Mouse (Mus musculus) telencephalon, adult 2 months (tissue): ENCODE data around the gene Vps9d1.
"Not testable (repeated sequence)": the region's sequence is repeated elsewhere in the genome, so short reads cannot be mapped to it uniquely, and the experiment has no call there.

Experiments used
- DNase-seq: peaks from one replicate; pipeline ENCODE4 v3.0.0-alpha.2; 2011; ENCODE audit warnings: low read depth, low spot score

Gene Vps9d1

DNA sequence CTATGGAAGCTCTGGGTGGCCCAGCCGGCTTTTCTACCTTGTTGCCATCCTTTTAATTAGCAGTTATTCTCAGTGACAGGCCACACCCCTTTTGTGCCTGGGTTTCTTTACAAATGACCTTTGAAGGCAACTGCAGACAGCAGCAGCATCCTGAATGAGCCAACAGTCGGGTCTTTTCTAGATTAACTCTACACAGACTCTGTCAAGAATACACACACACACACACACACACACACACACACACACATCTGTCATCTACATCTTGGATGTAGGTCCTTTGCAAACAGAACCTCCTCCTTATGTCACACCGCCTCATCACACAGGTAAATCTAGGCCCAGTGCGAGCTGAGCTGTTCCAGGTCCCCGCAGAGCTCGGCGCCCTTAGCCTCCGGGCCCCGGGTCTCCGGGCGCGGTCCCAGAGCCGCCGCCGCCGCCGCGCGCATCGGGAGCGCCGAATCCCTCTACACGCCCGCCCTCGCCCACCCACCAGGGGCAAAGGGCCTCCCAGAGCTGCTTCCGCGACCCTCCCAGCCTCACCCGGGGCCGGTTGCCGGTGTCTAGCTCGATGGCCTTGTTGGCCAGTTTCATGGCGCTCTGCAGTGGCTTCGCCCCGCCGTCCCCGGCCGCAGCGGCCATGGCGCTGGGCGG is 573 bp downstream of the Vps9d1 start:
- no peak for DNase-seq

GRCm38 (mm10) chr8:123252925-123253324 is 1.2 kb downstream of the Vps9d1 start:
- no peak for DNase-seq

GRCm38 (mm10) chr8:123250940-123251339 is 3.2 kb downstream of the Vps9d1 start:
- DNase-seq, result no peak

DNA sequence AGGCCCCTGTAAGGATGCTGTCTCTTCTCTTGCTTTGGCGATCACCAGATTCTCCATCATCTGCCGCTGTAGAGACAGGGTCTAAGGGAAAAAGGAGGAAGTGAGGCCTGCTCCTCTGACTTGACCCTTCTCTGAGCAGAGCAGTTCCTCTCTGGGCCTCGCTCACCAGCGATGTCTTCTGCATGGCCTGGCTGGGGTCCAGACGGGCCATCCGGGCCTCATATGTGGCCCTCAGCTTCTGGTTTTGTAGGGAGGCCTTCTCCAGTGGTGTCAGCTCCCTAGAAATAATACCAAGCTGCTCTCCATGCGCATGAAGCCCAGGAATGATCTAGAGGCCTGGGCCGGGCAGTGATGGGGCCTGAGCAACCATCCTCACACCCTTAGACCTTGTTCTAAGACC is 5.6 kb downstream of the Vps9d1 start:
- DNase-seq, result no peak

GRCm38 (mm10) chr8:123247748-123248147 is 6.4 kb downstream of the Vps9d1 start:
- no peak for DNase-seq

GRCm38 (mm10) chr8:123245543-123245942 is 8.6 kb downstream of the Vps9d1 start:
- no peak for DNase-seq

GRCm38 (mm10) chr8:123244382-123244781 is 9.8 kb downstream of the Vps9d1 start:
- DNase-seq, result no peak

GRCm38 (mm10) chr8:123243053-123243452 is 11.1 kb downstream of the Vps9d1 start:
- DNase-seq, result no peak

DNA sequence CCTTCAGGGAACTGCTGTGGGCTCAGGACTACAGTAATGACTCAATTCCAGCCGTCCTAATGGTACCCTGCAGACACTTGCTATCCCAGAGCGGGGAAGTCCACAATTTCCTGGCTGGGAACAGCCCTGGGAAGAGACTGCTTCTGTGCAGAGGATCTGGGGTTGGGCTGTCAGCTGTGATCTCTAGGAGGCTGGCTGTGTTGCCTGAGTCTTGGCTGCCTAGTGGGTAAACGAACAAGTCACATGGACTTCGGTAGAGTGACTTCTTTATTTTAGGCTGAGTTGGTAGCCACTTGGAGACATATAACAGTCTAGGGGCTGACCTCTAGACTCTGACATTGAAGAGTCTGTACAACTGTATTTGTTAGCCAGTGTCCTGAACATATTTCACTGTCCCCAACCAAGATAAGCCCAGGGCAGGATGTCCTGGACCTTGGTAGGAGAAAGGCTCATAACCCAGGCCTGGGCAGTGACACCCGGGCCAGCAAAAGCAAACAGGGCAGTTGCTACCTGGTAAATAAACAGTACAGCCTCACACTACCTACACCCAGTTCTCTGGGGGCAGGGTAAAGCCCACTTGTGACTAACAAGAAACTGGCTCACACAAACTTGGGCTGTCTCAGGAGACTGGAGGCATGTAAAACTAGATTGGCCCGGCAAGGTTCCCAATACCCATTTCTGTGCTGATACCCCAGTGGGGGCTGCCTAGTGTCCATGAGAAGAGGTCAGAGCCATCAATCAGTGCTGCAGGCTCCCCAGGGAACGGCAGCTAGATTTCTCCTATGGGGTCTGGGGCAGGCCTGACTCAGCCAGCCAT is 11.8 kb downstream of the Vps9d1 start:
- no peak for DNase-seq

GRCm38 (mm10) chr8:123239398-123239797 is 14.8 kb downstream of the Vps9d1 start:
- no peak for DNase-seq

- peak; percentile 85 for DNase-seq
Measured at GRCm38 (mm10) chr8:123235520-123236497, 18.3 kb downstream of the Vps9d1 start, which contains the start of gene Spata2l. Gene Spata2l, minus strand, starts transcription at chr8:123236233.

DNA sequence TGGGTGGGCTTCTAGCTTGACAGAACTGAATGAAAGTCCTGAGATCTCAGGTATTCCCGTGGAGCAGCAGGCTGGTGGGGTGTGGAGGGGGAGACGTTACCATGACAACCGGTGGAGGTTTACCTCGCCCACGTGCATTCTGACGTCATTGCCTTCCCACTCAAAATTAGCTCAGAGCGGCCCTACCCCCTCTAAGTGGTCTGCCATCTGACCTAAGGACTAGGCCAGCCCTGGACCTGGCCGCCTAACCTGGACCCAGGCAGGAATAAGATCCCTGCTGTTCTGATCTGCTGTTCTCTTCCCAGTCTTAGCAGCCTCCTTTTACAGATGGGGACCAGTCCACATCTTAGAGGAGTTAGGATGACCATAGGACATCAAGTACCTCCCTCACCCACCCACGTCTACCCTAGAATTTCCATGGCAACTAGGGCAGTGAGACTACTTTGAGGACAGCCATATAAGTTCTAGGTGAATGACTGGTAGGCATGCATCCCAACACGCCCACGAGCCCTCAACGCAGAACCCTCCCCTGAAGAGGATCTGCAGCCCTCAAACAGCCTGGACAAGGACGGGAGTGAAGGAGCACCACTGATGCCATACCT is 19.1 kb downstream of the Vps9d1 start:
- peak; percentile 89 for DNase-seq

- no peak for DNase-seq
Measured at GRCm38 (mm10) chr8:123233760-123234159, 20.4 kb downstream of the Vps9d1 start.

DNA sequence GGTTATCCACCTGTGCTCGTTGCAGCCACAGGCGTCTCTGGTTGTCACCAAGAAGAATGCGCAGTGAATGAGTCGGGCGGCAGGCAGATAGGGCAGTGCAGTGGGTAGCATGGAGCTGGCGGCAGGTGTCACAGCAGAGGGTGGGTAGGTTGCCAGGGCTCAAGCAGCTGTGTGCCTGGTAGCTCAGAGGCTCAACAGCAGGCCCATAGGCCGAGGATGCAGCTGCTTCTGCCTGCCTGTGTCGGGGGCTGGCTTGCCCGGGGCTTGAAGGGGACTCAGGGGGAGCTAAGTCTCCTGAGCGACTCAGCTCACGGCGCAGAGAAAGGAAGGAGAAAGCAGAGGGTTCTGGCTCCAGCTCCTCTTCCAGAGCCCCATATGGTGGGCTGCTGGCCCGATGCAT is 20.8 kb downstream of the Vps9d1 start:
- no peak for DNase-seq

GRCm38 (mm10) chr8:123232553-123232952 is 21.6 kb downstream of the Vps9d1 start:
- no peak for DNase-seq

DNA sequence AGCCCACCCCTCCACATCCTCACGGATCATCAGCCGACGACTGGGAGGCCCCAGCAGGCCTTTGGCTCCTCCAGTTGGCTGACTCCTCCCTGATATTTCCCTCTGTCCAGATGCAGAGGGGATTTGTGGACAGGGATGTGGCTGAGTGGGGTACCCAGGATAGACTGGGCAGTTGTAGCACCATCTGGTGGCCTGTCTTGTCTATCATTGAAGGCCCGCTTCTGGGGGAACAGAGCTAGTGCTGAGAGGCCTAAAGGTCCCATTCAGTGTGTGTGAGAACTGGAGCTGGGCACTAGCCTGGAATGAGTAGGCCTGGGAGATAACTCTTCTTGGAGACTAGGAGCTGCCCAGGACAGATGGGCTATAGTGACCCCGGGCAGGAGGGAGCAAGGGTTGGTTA is 22.4 kb downstream of the Vps9d1 start:
- no peak for DNase-seq

DNA sequence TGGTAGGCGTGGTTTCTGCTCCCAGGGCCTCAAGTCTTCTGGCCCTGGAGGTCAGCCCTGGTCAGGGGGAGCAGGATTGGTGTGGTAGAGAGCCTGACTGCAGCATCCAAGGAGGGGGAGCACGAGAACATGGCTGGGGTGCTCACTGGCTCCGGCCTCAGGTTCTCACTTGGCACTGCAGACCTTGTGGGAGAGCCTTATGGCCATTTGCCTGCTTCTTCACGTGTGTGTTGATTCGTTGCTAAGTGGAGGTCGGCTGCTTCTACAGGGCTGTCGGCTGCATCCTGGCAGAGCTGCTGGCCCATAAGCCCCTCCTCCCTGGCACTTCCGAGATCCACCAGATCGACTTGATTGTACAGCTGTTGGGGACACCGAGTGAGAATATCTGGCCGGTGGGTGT is 23.8 kb downstream of the Vps9d1 start:
- DNase-seq, result not testable (repeated sequence)

DNA sequence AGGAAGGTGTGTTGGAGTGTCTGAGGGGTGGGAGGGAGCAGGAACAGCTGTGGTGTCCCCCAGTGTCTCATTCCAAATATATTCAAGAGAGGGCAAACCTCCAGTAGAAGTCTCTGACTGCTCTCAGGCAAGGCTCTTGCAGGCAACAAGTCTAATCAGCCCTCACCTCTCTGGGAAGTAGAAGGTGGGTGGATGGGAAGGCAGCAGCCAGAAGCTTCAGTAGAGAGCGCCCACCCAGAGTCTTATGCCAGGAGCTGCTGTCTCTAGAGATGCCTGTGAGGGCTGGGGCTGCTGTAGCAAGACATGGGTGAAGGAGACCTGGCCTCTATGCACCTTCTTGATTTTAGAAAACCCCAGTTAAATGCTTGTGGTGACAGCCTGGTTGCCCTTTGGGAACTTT is 25.7 kb downstream of the Vps9d1 start:
- no peak for DNase-seq

GRCm38 (mm10) chr8:123224278-123225266 is 29.6 kb downstream of the Vps9d1 start, which contains the start of gene Cdk10:
Gene Cdk10, plus strand, starts transcription at chr8:123224842.
- peak; percentile 90 for DNase-seq

DNA sequence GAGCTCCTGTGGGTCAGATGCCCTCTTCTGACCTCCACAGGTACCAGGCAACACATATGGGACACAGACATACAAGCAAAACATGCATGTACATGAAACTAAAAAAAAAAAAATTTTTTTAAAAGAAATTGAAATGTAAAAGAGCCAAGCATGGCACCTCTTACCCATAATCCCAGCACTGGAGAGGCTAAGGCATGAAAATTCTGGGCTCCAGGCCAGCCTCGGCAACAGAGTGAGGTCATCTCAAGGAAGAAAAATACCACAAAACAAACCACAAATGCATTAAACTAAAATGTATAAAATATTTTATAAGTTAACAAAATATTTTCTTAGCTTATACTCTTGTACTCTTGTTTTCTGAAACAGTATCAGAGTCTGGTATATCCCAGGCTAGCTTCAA is 33.2 kb downstream of the Vps9d1 start:
- DNase-seq, result no peak
